11 mouse cellular contexts compared by ENCODE assay signal in genomic region chr12:12827821-12828641, GRCm38 (mm10).
DNase-seq lines count a peak whose midpoint lies in the region; ATAC-seq and TF ChIP-seq lines count a peak whose summit lies in the region.
"Had no signal": no experiment of that assay in that cellular context is flagged by ENCODE, and none has a peak within 500 bp of the region (broad histone marks: within the 10 kb centered on the region; RNA-seq: fewer than 3 reads in every experiment).

No protein-coding gene starts in this region.

- H3K27me3 ChIP-seq in stomach, embryonic 16.5 days (ENCODE audit: control insufficient read depth, insufficient read depth, low read length) = no peaks in the 10 kb centered on the region
- no peaks in the 10 kb centered on the region for H3K27me3 ChIP-seq in stomach, postnatal 0 days (ENCODE audit: control insufficient read depth, insufficient read depth, low read length)
- no peaks in the 10 kb centered on the region for H3K27me3 ChIP-seq in forebrain, embryonic 15.5 days
- H3K27me3 ChIP-seq in limb, embryonic 10.5 days (ENCODE audit: low read depth, poor library complexity, severe bottlenecking) = no peaks in the 10 kb centered on the region
- H3K27me3 ChIP-seq in thymus, adult 2 months (ENCODE audit: control insufficient read depth, insufficient read depth, low read length) = no peaks in the 10 kb centered on the region

- no peak overlapping the region for H3K27ac ChIP-seq in stomach, embryonic 16.5 days (ENCODE audit: low read length)
- H3K27ac ChIP-seq in stomach, postnatal 0 days (replicated peaks) = no peak overlapping the region
- H3K27ac ChIP-seq in forebrain, embryonic 15.5 days (replicated peaks) = peak overlapping the region; percentile 23; the same call in 1 of the 2 replicates
- 0 out of 2 replicates have a peak overlapping the region, but pooled peaks have one; percentile 1 for H3K27ac ChIP-seq in limb, embryonic 10.5 days
- no peak overlapping the region for H3K27ac ChIP-seq in thymus, adult 2 months (ENCODE audit: control insufficient read depth, insufficient read depth, low read length)

- WGBS in stomach, embryonic 16.5 days = 56% methylated on average over 13 of the region's 13 CpGs
- 54% methylated on average over 13 of the region's 13 CpGs for WGBS in stomach, postnatal 0 days
- 33% methylated on average over 13 of the region's 13 CpGs for WGBS in forebrain, embryonic 15.5 days
- 71% methylated on average over 13 of the region's 13 CpGs for WGBS in limb, embryonic 10.5 days
- whole genome bisulfite sequencing in thymus, adult 2 months = 91% methylated on average over 13 of the region's 13 CpGs

- no peak for DNase-seq in stomach, postnatal 0 days (ENCODE audit: low spot score)
- no peak for DNase-seq in limb, embryonic 10.5 days (ENCODE audit: low spot score)
- DNase-seq in lung, adult 18-20 months = no peak
- DNase-seq in layer of hippocampus, postnatal 36 days = no peak
- DNase-seq in thymus, adult 2 months = no peak
- DNase-seq: cerebellum, adult 8-10 months; gastrocnemius, postnatal 25 days; heart, postnatal 36 days had no signal

- no peak for TF ChIP-seq CTCF in stomach, postnatal 0 days (IDR thresholded peaks at IDR 0.05; ENCODE audit: low read depth)
- TF ChIP-seq CTCF in thymus, adult 2 months (IDR thresholded peaks at IDR 0.05; ENCODE audit: borderline replicate concordance, control insufficient read depth, extremely low read depth, insufficient read depth, low read length, poor library complexity) = no peak

- no peak for TF ChIP-seq POLR2A in thymus, adult 2 months (IDR thresholded peaks at IDR 0.05; ENCODE audit: control insufficient read depth, extremely low read depth, insufficient read depth, low read length, poor library complexity)

- peaks cover 10% of the 10 kb centered on the region; the same call in 1 of the 2 replicates for H3K4me1 ChIP-seq in stomach, embryonic 16.5 days (ENCODE audit: control insufficient read depth, insufficient read depth, low read length)
- no peaks in the 10 kb centered on the region for H3K4me1 ChIP-seq in stomach, postnatal 0 days (replicated peaks; ENCODE audit: control insufficient read depth, insufficient read depth)
- H3K4me1 ChIP-seq in forebrain, embryonic 15.5 days = peaks cover 13% of the 10 kb centered on the region
- peaks cover 13% of the 10 kb centered on the region for H3K4me1 ChIP-seq in limb, embryonic 10.5 days
- H3K4me1 ChIP-seq in thymus, adult 2 months (replicated peaks; ENCODE audit: control insufficient read depth, insufficient read depth, low read length) = no peaks in the 10 kb centered on the region

- ATAC-seq in stomach, embryonic 16.5 days (ENCODE audit: insufficient read depth, low FRiP score) = no peak
- ATAC-seq in stomach, postnatal 0 days (ENCODE audit: low FRiP score, low TSS enrichment) = no peak
- ATAC-seq in forebrain, embryonic 15.5 days (replicated peaks) = peak; percentile 59
- ATAC-seq in megakaryocyte, adult 5-6 weeks (ENCODE audit: poor library complexity, severe bottlenecking) = no peak

- no peak for TF ChIP-seq EP300 in stomach, postnatal 0 days (optimal IDR thresholded peaks at IDR 0.05)

- no peak overlapping the region for H3K9ac ChIP-seq in stomach, embryonic 16.5 days (ENCODE audit: low read length)
- H3K9ac ChIP-seq in stomach, postnatal 0 days (ENCODE audit: low read length) = no peak overlapping the region
- 0 out of 2 replicates have a peak overlapping the region, but pooled peaks have one; percentile 4 for H3K9ac ChIP-seq in forebrain, embryonic 15.5 days (replicated peaks)

- H3K4me2 ChIP-seq in stomach, embryonic 16.5 days (ENCODE audit: low read depth, low read length) = peak overlapping the region; percentile 20; the same call in 1 of the 2 replicates
- H3K4me2 ChIP-seq in stomach, postnatal 0 days (replicated peaks; ENCODE audit: low read depth) = no peak overlapping the region; the same call in 1 of the 2 replicates
- no peak overlapping the region for H3K4me2 ChIP-seq in forebrain, embryonic 15.5 days (replicated peaks)

- no peaks in the 10 kb centered on the region; the same call in 1 of the 2 replicates for H3K9me3 ChIP-seq in stomach, embryonic 16.5 days (replicated peaks; ENCODE audit: control insufficient read depth, low read length)
- no peaks in the 10 kb centered on the region for H3K9me3 ChIP-seq in stomach, postnatal 0 days (ENCODE audit: control insufficient read depth, low read length)
- no peaks in the 10 kb centered on the region for H3K9me3 ChIP-seq in forebrain, embryonic 15.5 days
- H3K9me3 ChIP-seq in limb, embryonic 10.5 days (replicated peaks) = no peaks in the 10 kb centered on the region

- no peak overlapping the region for H3K4me3 ChIP-seq in stomach, embryonic 16.5 days (replicated peaks; ENCODE audit: low read length)
- H3K4me3 ChIP-seq in stomach, postnatal 0 days (ENCODE audit: low read depth, low read length) = no peak overlapping the region
- no peak overlapping the region for H3K4me3 ChIP-seq in forebrain, embryonic 15.5 days
- H3K4me3 ChIP-seq in limb, embryonic 10.5 days = no peak overlapping the region
- no peak overlapping the region for H3K4me3 ChIP-seq in thymus, adult 2 months (ENCODE audit: control insufficient read depth, insufficient read depth, low read length)

- no peaks in the 10 kb centered on the region for H3K36me3 ChIP-seq in stomach, embryonic 16.5 days (ENCODE audit: control insufficient read depth, insufficient read depth, low read length)
- no peaks in the 10 kb centered on the region for H3K36me3 ChIP-seq in stomach, postnatal 0 days (ENCODE audit: control insufficient read depth, insufficient read depth, low read length)
- H3K36me3 ChIP-seq in forebrain, embryonic 15.5 days = no peaks in the 10 kb centered on the region
- H3K36me3 ChIP-seq in limb, embryonic 10.5 days = no peaks in the 10 kb centered on the region
- no peaks in the 10 kb centered on the region for H3K36me3 ChIP-seq in thymus, adult 2 months (ENCODE audit: control insufficient read depth, insufficient read depth, low read length)

Comparison
In these comparisons a context has a peak if more than half of its experiments do, and no peak if none do; other contexts are left out.
1. H3K27ac ChIP-seq: peak in forebrain, embryonic 15.5 days (single experiment) and limb, embryonic 10.5 days (single experiment); none in stomach, embryonic 16.5 days (single experiment), stomach, postnatal 0 days (single experiment) and thymus, adult 2 months (single experiment).